Mouse (Mus musculus) myocyte (in vitro differentiated cells): ENCODE data around the gene Vps26c. TPM values are rescaled to one million over a fixed set of nuclear protein-coding genes. Genes with fewer than 3 reads are reported as not detected.

Source experiments
- H3K27me3 ChIP-seq: one replicate; pipeline ENCODE4 v1.6.1; 2011; ENCODE audit not compliant: control insufficient read depth, insufficient read depth, insufficient read length
- H3K36me3 ChIP-seq: one replicate; pipeline ENCODE4 v1.6.1; 2011; ENCODE audit not compliant: control insufficient read depth, insufficient read depth
- H3K4me2 ChIP-seq: one replicate; pipeline ENCODE4 v1.6.1; 2011; ENCODE audit warnings: low read depth, control low read depth
- H3K4me3 ChIP-seq: one replicate; pipeline ENCODE4 v1.5.1; 2011; ENCODE audit warnings: mild to moderate bottlenecking, control low read depth, moderate library complexity
- H3K79me2 ChIP-seq: one replicate; pipeline ENCODE4 v1.6.1; 2011; ENCODE audit not compliant: control insufficient read depth, insufficient read depth
- H3ac ChIP-seq: one replicate; pipeline ENCODE4 v1.6.1; 2011; ENCODE audit not compliant: control insufficient read depth, insufficient read length
- CEBPB ChIP-seq: IDR thresholded peaks from 2 replicates; pipeline ENCODE4 v1.6.1; 2011; ENCODE audit warnings: mild to moderate bottlenecking, moderate library complexity; ENCODE audit not compliant: poor library complexity, insufficient read depth, severe bottlenecking
- E2F4 ChIP-seq: IDR thresholded peaks from one replicate; pipeline ENCODE4 v1.6.1; 2011; ENCODE audit warnings: mild to moderate bottlenecking, control low read depth, moderate library complexity; ENCODE audit not compliant: insufficient read depth
- MAX ChIP-seq: IDR thresholded peaks from one replicate; pipeline ENCODE4 v1.6.1; 2011; ENCODE audit warnings: low read depth, mild to moderate bottlenecking, control low read depth
- MYOD1 ChIP-seq, 3 experiments: IDR thresholded peaks; one replicate each; pipeline ENCODE4 v1.6.1; 2011; ENCODE audit warnings: control low read depth in 2 of 3, low read depth in 2 of 3, mild to moderate bottlenecking in 2 of 3, moderate library complexity in 1 of 3; ENCODE audit not compliant: insufficient read length in 2 of 3, control insufficient read depth in 1 of 3
- MYOG ChIP-seq, 3 experiments: IDR thresholded peaks; one replicate each; pipeline ENCODE4 v1.6.1; 2011; ENCODE audit warnings: control low read depth in 2 of 3, low read depth in 2 of 3, mild to moderate bottlenecking in 2 of 3; ENCODE audit not compliant: insufficient read length in 2 of 3, control insufficient read depth in 1 of 3, insufficient read depth in 1 of 3
- POLR2A ChIP-seq: IDR thresholded peaks from one replicate; pipeline ENCODE4 v1.6.1; 2011; ENCODE audit warnings: low read depth, mild to moderate bottlenecking, control low read depth, moderate library complexity; ENCODE audit not compliant: insufficient read length
- POLR2AphosphoS2 ChIP-seq: IDR thresholded peaks from one replicate; pipeline ENCODE4 v1.6.1; 2011; ENCODE audit warnings: low read depth, control low read depth; ENCODE audit not compliant: insufficient read length
- REST ChIP-seq: IDR thresholded peaks from one replicate; pipeline ENCODE4 v1.6.1; 2011; ENCODE audit warnings: mild to moderate bottlenecking, control low read depth, moderate library complexity; ENCODE audit not compliant: insufficient read depth, insufficient read length
- SRF ChIP-seq: IDR thresholded peaks from one replicate; pipeline ENCODE4 v1.6.1; 2011; ENCODE audit warnings: low read depth; ENCODE audit not compliant: control insufficient read depth, insufficient read length
- TCF12 ChIP-seq: IDR thresholded peaks from one replicate; pipeline ENCODE4 v1.6.1; 2011; ENCODE audit warnings: mild to moderate bottlenecking, control low read depth; ENCODE audit not compliant: poor library complexity, insufficient read depth, severe bottlenecking
- TCF3 ChIP-seq: IDR thresholded peaks from one replicate; pipeline ENCODE4 v1.6.1; 2011; ENCODE audit warnings: low read depth, control low read depth; ENCODE audit not compliant: insufficient read length
- USF1 ChIP-seq: IDR thresholded peaks from one replicate; pipeline ENCODE4 v1.6.1; 2011; ENCODE audit warnings: low read depth, mild to moderate bottlenecking, control low read depth, moderate library complexity
- polyA plus RNA-seq: library from polyadenylated mRNA; unstranded; fragments of >200 nt; fragmentation: generic; extraction: Trizol; gene quantifications from one replicate; pipeline ENCODE4 v1.2.1, GENCODE M21; 2012; ENCODE audit warnings: missing spikeins

The Vps26c gene
- polyA plus RNA-seq, 1 experiment, result 58.3 TPM

GRCm38 (mm10) chr16:94568335-94569228, 42.0 kb upstream of the Vps26c start:
- Histone ChIP-seq H3K79me2 (peaks cover 31% of the 10 kb centered on the region), H3K4me3 (peak overlapping the region; percentile 47), H3ac (peak overlapping the region; percentile 99), H3K36me3 (no peaks in the 10 kb centered on the region), H3K27me3 (no peaks in the 10 kb centered on the region), H3K4me2 (peak overlapping the region; percentile 90)
- TF ChIP-seq REST (no peak), POLR2A (peak; percentile 67), POLR2AphosphoS2 (peak; percentile 69), MYOD1 (IDR thresholded peaks at IDR 0.05; ENCODE audit: control insufficient read depth in 1 of 3, insufficient read length in 2 of 3, low read depth in 2 of 3) (no peak), E2F4 (peak; percentile 10), TCF3 (no peak), SRF (no peak), MYOG (IDR thresholded peaks at IDR 0.05; ENCODE audit: control insufficient read depth in 1 of 3, insufficient read depth in 1 of 3, insufficient read length in 2 of 3, low read depth in 2 of 3) (peak in 1 of 3 experiments; percentile 9)

- H3ac ChIP-seq, result no peak overlapping the region
- peaks cover 23% of the 10 kb centered on the region for H3K79me2 ChIP-seq
- H3K4me3 ChIP-seq, result peak overlapping the region; percentile 47
- no peak for TF ChIP-seq MYOD1 (IDR thresholded peaks at IDR 0.05; ENCODE audit: control insufficient read depth in 1 of 3, insufficient read length in 2 of 3, low read depth in 2 of 3)
- H3K4me2 ChIP-seq, result peak overlapping the region; percentile 90
- no peaks in the 10 kb centered on the region for H3K36me3 ChIP-seq
- no peaks in the 10 kb centered on the region for H3K27me3 ChIP-seq
These were observed 41.1 kb upstream of the Vps26c start for GRCm38 (mm10) chr16:94567751-94568150.

GRCm38 (mm10) chr16:94566834-94567585, 40.4 kb upstream of the Vps26c start:
- H3K27me3 ChIP-seq, result no peaks in the 10 kb centered on the region

GRCm38 (mm10) chr16:94566124-94566523, 39.5 kb upstream of the Vps26c start:
- peaks cover 6% of the 10 kb centered on the region for H3K79me2 ChIP-seq
- H3K36me3 ChIP-seq, result no peaks in the 10 kb centered on the region
- H3K4me2 ChIP-seq, result no peak overlapping the region
- H3ac ChIP-seq, result no peak overlapping the region
- no peaks in the 10 kb centered on the region for H3K27me3 ChIP-seq
- TF ChIP-seq CEBPB, result no peak
- TF ChIP-seq POLR2A, result no peak
- no peak for TF ChIP-seq E2F4
- TF ChIP-seq TCF3, result no peak
- TF ChIP-seq POLR2AphosphoS2, result no peak
- no peak for TF ChIP-seq MYOG (IDR thresholded peaks at IDR 0.05; ENCODE audit: control insufficient read depth in 1 of 3, insufficient read depth in 1 of 3, insufficient read length in 2 of 3, low read depth in 2 of 3)
- H3K4me3 ChIP-seq, result no peak overlapping the region

More at GRCm38 (mm10) chr16:94566834-94567585, 40.4 kb upstream of the Vps26c start:
- Histone ChIP-seq H3ac (no peak overlapping the region), H3K79me2 (peaks cover 15% of the 10 kb centered on the region), H3K4me3 (no peak overlapping the region), H3K4me2 (no peak overlapping the region), H3K36me3 (no peaks in the 10 kb centered on the region)
- no peak for TF ChIP-seq POLR2AphosphoS2
- TF ChIP-seq POLR2A, result no peak
- TF ChIP-seq MYOD1 (IDR thresholded peaks at IDR 0.05; ENCODE audit: control insufficient read depth in 1 of 3, insufficient read length in 2 of 3, low read depth in 2 of 3), result no peak
- TF ChIP-seq REST, result no peak
- no peak for TF ChIP-seq USF1

GRCm38 (mm10) chr16:94560618-94561017, 34.0 kb upstream of the Vps26c start:
- TF ChIP-seq USF1, result no peak
- Histone ChIP-seq H3ac (no peak overlapping the region), H3K4me3 (no peak overlapping the region), H3K36me3 (no peaks in the 10 kb centered on the region), H3K4me2 (no peak overlapping the region), H3K27me3 (no peaks in the 10 kb centered on the region), H3K79me2 (no peaks in the 10 kb centered on the region)

GRCm38 (mm10) chr16:94559782-94560181, 33.2 kb upstream of the Vps26c start:
- Histone ChIP-seq H3K27me3 (no peaks in the 10 kb centered on the region), H3K36me3 (no peaks in the 10 kb centered on the region), H3ac (no peak overlapping the region), H3K4me2 (no peak overlapping the region), H3K4me3 (no peak overlapping the region), H3K79me2 (no peaks in the 10 kb centered on the region)
- TF ChIP-seq USF1 (no peak), CEBPB (no peak), POLR2AphosphoS2 (no peak), TCF3 (no peak), MAX (no peak), REST (no peak), SRF (no peak), MYOG (IDR thresholded peaks at IDR 0.05; ENCODE audit: control insufficient read depth in 1 of 3, insufficient read depth in 1 of 3, insufficient read length in 2 of 3, low read depth in 2 of 3) (no peak), E2F4 (no peak), TCF12 (no peak), POLR2A (no peak), MYOD1 (IDR thresholded peaks at IDR 0.05; ENCODE audit: control insufficient read depth in 1 of 3, insufficient read length in 2 of 3, low read depth in 2 of 3) (no peak)
